Mouse (Mus musculus) spleen, adult 2 months (tissue): ENCODE measurements around the gene Pus3. TPM values are rescaled to one million over a fixed set of nuclear protein-coding genes. Genes with fewer than 3 reads are reported as not detected.

Experiments
- DNase-seq, 2 experiments: peaks; one replicate each; pipeline versions ENCODE4 v3.0.0 to v3.0.0-alpha.2; 2012 to 2021; ENCODE audit warnings: low spot score in 2 of 2, low read depth in 1 of 2
- H3K27ac ChIP-seq: fragments of 200-500 bp; 2 replicates; pipeline ENCODE4 v1.5.1; 2012; ENCODE audit warnings: low read length, inconsistent platforms; ENCODE audit not compliant: insufficient read depth
- H3K27me3 ChIP-seq: fragments of 200-500 bp; 2 replicates; pipeline ENCODE4 v1.6.1; 2012; ENCODE audit warnings: mild to moderate bottlenecking, moderate library complexity, low read length, inconsistent platforms; ENCODE audit not compliant: control insufficient read depth, insufficient read depth
- H3K36me3 ChIP-seq: fragments of 200-500 bp; 2 replicates; pipeline ENCODE4 v1.6.1; 2012; ENCODE audit warnings: mild to moderate bottlenecking, low read length, inconsistent platforms; ENCODE audit not compliant: control insufficient read depth, insufficient read depth
- H3K4me1 ChIP-seq: fragments of 200-500 bp; 2 replicates; pipeline ENCODE4 v1.6.1; 2011; ENCODE audit warnings: inconsistent platforms; ENCODE audit not compliant: control insufficient read depth, insufficient read depth, insufficient read length
- H3K4me3 ChIP-seq: fragments of 200-500 bp; 2 replicates; pipeline ENCODE4 v1.5.1; 2011; ENCODE audit warnings: mild to moderate bottlenecking, inconsistent platforms; ENCODE audit not compliant: insufficient read depth, insufficient read length; ENCODE audit errors: extremely low read depth
- CTCF ChIP-seq: fragments of 200-500 bp; IDR thresholded peaks from 2 replicates; pipeline ENCODE4 v1.5.1; 2011; ENCODE audit warnings: mild to moderate bottlenecking, inconsistent platforms; ENCODE audit not compliant: insufficient read depth, insufficient read length, insufficient replicate concordance; ENCODE audit errors: extremely low read depth
- POLR2A ChIP-seq: fragments of 200-500 bp; IDR thresholded peaks from 2 replicates; pipeline ENCODE4 v1.6.1; 2011; ENCODE audit warnings: low read depth, low read length, inconsistent platforms
- WGBS: fragments of 180-500 bp; shearing (Covaris S2); methylation state at CpG from one replicate; pipeline ENCODE4 v1.1.7; 2018; 5-methylcytosine and 5-hydroxymethylcytosine counted together
- polyA plus RNA-seq: library from polyadenylated mRNA; depleted of rRNA; stranded (reverse); fragments of >200 nt; gene quantifications from 2 replicates; pipeline ENCODE4 v1.2.3, GENCODE M21; 2012

Gene Pus3
- polyA plus RNA-seq, 1 experiment = 1.6 TPM

DNA sequence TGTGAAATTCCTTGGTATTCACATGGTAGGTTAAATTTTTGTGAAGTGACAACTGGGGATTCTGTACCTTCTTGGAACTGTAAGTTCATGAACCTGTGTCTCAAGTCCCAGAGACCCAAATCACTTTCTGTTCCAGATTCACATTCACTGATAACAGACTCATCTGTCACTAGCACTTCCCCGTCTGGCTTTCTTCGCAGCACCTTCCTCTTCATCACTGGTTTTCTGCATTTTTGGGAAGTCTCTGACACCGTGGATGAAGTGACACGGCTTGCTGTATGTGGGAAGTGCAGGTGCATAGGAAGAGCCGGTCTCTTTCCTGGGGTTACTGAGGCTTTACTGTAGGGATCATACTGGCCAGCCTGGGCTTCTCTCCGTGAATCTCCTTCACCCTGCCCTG lies 3.2 kb downstream of the Pus3 start:
- TF ChIP-seq CTCF (no peak), POLR2A (no peak)
- no peak for DNase-seq
- Histone ChIP-seq H3K36me3 (peaks cover 16% of the 10 kb centered on the region), H3K4me1 (peaks cover 7% of the 10 kb centered on the region), H3K27ac (no peak overlapping the region), H3K27me3 (peaks cover 8% of the 10 kb centered on the region), H3K4me3 (no peak overlapping the region)
- WGBS = 75% methylated on average over 6 of the region's 6 CpGs

DNA sequence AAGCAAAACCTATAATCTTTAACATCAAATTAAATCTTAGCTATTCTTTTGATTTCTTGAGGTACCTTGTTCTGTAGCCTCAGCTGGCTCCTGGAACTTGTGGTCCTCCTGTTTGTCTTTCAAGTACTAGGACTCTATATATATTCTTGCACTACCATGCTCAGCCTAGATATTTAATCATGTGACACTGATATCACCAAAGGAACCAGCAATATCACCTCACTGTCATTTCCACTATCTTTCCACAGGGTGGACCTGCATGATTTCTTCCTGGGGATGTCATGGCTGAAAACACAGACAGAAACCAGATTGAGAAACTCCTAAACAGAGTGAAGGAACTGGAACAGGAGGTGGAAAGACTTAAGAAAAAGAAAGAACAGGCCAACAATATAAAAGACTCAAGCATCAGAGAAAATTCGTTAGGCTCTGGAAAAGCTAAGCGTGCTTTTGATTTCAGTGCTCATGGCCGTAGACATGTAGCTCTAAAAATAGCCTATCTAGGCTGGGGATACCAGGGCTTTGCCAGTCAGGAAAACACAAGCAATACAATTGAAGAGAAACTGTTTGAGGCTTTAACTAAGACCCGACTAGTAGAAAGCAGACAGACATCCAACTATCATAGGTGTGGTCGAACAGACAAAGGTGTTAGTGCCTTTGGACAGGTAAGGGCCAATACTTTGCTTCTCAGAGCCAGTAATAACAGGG lies 6.3 kb downstream of the Pus3 start:
- peaks cover 21% of the 10 kb centered on the region for H3K36me3 ChIP-seq
- H3K4me1 ChIP-seq = no peaks in the 10 kb centered on the region
- TF ChIP-seq POLR2A (no peak), CTCF (no peak)
- no peaks in the 10 kb centered on the region for H3K27me3 ChIP-seq
- no peak for DNase-seq
- no peak overlapping the region for H3K27ac ChIP-seq
- WGBS = 89% methylated on average over 5 of the region's 5 CpGs
- H3K4me3 ChIP-seq = no peak overlapping the region

DNA sequence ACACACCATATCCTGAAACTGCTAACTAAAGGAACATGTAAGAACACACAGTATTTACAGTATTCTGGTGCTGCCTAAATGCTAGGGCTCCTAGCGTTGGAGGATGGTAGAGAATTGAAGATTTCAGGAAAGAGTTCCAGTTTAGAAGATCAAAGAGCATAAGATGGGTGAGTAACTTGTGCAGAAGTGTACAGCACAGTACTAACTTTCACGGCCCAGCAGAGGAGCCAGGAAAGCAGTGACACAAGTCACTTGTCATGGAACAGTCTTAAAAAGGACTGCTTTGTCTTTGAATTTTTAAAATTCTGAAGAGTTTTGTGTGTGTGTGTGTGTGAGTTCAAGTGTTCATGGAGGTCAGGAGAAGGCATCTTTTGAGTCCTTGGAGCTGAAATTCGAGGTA lies 9.6 kb downstream of the Pus3 start:
- 90% methylated on average over 3 of the region's 3 CpGs for WGBS
- H3K27me3 ChIP-seq = no peaks in the 10 kb centered on the region
- H3K4me1 ChIP-seq = no peaks in the 10 kb centered on the region
- no peak overlapping the region for H3K4me3 ChIP-seq
- peaks cover 16% of the 10 kb centered on the region for H3K36me3 ChIP-seq
- DNase-seq = no peak
- TF ChIP-seq POLR2A = no peak
- no peak for TF ChIP-seq CTCF
- H3K27ac ChIP-seq = no peak overlapping the region

DNA sequence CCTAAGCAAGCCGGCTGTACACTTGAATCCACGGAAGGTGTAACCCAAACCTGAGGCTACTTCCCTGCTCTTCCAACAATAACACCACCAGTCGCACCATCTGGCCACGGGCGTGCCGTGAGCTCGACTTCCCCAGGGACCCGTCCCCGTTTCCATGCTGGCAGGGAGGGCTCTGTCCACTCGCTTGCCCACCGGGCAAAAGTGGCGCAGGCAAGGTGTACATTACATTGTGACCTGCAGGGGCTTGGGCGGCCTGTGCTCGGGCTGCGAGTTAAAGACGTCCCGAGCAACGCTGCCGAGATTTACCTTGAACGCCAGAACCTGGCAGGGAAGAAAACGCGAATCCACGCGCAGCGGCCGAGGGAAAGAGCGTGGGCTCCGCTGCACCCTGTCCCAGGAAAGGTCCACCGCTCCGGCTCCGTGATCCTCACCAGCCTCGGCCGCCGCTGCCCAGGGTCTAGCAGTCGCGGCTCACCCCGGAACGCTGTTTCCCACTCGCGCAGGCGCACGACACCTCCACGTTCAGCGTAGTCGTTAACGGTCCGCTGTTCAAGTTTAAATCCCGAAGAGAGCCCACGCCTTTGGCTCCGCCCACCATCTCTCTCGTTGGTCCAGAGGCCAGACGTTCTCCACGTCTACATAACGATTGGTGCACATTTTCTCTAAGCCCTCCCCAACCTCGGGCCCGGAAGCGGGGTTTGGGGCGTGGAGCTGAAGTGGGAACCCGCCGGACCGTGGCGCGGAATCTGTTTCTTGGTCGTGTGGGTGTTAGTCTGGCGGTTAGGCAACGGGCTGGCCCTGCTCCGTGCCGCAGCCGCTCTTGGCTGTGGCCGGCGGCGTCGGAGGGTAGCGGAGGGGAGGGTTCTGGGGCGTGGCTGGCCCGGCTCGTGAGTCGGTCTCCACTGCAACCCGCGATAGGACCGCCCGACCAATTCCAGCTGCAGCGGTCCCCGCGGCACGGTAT lies 11.5 kb downstream of the Pus3 start, which contains the start of the genes Pate2 and Hyls1:
TSS of gene Pate2 (plus strand) at position 714 of the 964 bp plus-strand sequence.
TSS of gene Hyls1 (minus strand) at position 828 of the 964 bp plus-strand sequence.
- no peaks in the 10 kb centered on the region for H3K4me1 ChIP-seq
- H3K36me3 ChIP-seq = peaks cover 14% of the 10 kb centered on the region
- H3K27ac ChIP-seq = peak within 1 kb of the TSS; percentile 85
- H3K4me3 ChIP-seq = peak within 1 kb of the TSS; percentile 76
- peak; percentile 94 to 97 for DNase-seq
- under 1% methylated on average over 86 of the region's 86 CpGs for WGBS
- peaks cover 4% of the 10 kb centered on the region; the same call in 1 of the 2 replicates for H3K27me3 ChIP-seq
- TF ChIP-seq CTCF = no peak
- no peak; the same call in 1 of the 2 replicates for TF ChIP-seq POLR2A

DNA sequence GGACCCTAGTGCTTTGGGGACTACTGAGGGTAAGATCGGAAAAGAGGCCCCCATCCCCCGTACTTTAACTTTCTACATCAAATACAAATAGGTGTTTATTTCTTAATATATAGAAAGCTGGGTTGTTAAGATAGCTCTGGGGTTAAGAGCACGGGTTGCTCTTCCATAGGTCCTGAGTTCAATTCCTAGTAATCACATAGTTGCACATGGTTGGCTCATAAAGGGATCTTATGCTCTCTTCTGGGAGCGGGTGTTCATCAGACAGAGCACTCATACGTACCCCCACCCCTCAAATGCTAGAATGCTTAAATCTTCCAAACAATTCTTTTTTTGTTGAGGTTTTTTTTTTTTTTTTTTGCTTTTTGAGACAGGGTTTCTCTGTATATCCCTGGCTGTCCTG lies 12.3 kb downstream of the Pus3 start:
- H3K27ac ChIP-seq = no peak overlapping the region
- TF ChIP-seq CTCF = no peak
- TF ChIP-seq POLR2A = no peak

DNA sequence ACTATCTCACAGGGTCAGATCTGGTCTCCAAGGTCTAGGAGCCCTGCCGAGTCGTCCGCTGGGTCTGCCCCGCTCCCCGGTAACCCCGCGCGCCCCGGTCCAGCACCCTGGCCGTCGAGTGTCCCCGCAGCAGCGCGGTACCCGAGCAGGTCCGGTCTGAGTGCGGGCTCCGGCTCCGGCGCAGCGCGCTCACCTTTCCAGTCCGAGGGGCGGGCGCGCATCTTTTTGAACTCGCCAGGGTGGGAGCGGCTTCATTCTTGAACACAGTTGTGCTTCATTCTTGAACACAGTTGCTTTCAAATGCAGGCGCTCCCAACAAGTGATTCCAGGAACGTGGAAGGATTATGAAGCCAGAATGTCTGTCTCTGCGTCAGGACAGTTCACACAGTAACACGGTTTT lies 16.0 kb downstream of the Pus3 start:
- TF ChIP-seq CTCF (no peak), POLR2A (no peak)
- Histone ChIP-seq H3K27ac (no peak overlapping the region), H3K4me1 (no peaks in the 10 kb centered on the region), H3K4me3 (no peak overlapping the region), H3K36me3 (no peaks in the 10 kb centered on the region), H3K27me3 (peaks cover 4% of the 10 kb centered on the region; the same call in 1 of the 2 replicates)
- 14% methylated on average over 32 of the region's 32 CpGs for WGBS
- no peak for DNase-seq

More for the DNA sequence above, 12.3 kb downstream of the Pus3 start:
- no peak for DNase-seq
- WGBS = 17% methylated on average over 5 of the region's 5 CpGs
- no peaks in the 10 kb centered on the region for H3K4me1 ChIP-seq
- peak overlapping the region; percentile 71; the same call in 1 of the 2 replicates for H3K4me3 ChIP-seq
- peaks cover 6% of the 10 kb centered on the region for H3K36me3 ChIP-seq
- H3K27me3 ChIP-seq = peaks cover 4% of the 10 kb centered on the region; the same call in 1 of the 2 replicates

DNA sequence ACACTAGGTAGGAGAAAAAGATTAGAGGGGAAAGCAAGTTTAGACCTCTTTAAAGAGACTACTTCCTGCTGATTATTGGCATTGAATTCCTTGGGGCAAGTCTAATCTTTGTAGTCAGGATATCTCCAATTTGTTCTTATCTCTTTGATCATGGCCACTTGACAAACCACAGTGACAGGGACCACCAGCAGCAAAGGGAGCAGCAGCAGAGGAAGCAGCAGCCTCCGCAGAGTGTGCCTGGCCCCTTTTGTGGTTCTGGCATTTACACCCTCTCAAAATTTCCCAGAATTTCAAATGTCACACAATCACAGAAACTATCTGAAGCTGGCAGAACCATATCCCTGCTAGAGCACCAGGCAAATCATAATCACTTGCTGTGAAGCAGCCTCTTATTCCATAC lies 29.3 kb downstream of the Pus3 start:
- Histone ChIP-seq H3K36me3 (no peaks in the 10 kb centered on the region), H3K4me1 (no peaks in the 10 kb centered on the region), H3K27me3 (no peaks in the 10 kb centered on the region), H3K27ac (no peak overlapping the region), H3K4me3 (no peak overlapping the region)
- TF ChIP-seq POLR2A (no peak), CTCF (no peak)
- WGBS = 46% methylated on average over 1 of the region's 1 CpGs
- DNase-seq = no peak
